Mouse (Mus musculus) skeletal muscle tissue, adult 2 months (tissue): ENCODE results near the gene Mcf2l.
A peak's percentile ranks its signal among the peaks of the same experiment; 100 is the strongest.

Source experiments
- DNase-seq: peaks from one replicate; pipeline ENCODE4 v3.0.0-alpha.2; 2012; ENCODE audit warnings: low read depth, low spot score

Gene Mcf2l

GRCm38 (mm10) chr8:12874194-12874791, 687 bp downstream of the Mcf2l start:
- no peak for DNase-seq

- no peak for DNase-seq
These were observed 1.4 kb downstream of the Mcf2l start for GRCm38 (mm10) chr8:12874971-12875370.

GRCm38 (mm10) chr8:12877126-12877525, 3.5 kb downstream of the Mcf2l start:
- no peak for DNase-seq

GRCm38 (mm10) chr8:12880163-12880562, 6.6 kb downstream of the Mcf2l start:
- no peak for DNase-seq

DNA sequence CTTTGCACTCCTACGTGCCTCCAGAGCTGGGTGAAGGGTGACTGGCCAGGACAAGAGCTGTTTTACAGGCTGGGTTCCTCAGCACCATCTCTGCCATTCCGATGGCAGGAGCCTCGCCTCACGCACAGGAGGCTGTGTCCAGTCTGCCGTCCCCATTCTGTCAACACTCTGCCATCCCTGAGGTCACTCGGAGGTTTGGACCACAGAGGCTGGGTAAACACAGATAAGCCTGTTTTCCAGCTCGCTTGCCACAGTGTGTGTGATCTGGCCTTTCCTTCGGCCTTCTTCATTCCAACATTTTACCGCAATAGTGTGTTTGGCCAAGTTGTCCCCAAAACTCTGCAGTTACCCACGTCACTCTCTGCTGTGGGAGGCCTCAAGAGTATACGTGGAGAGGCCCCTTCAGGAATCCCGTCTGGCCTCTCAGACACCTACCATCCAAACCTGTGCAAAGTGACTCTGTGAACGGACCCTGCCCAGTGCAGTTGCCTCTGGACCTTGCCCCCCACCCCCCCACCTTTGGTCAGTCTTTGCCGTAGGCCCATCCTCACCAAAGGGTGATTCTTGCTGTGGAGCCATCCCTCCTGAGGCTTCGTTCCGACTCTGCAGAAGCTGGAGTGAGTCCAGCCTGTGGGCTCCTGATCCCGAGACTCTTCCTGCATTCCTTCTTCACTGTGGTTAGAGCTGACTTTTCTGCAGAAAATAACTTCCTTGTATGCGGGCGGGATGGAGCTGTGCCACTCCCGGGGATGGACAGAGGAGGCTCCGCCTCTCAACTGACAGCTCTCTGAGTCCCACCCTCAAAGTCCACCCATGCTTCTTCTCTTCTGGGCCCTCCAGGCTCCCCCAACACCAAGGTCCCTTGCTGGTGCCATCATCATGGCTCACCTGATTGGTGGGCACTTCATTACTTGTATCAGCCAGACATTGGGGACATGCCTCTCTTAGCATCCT, 9.7 kb downstream of the Mcf2l start:
- no peak for DNase-seq

DNA sequence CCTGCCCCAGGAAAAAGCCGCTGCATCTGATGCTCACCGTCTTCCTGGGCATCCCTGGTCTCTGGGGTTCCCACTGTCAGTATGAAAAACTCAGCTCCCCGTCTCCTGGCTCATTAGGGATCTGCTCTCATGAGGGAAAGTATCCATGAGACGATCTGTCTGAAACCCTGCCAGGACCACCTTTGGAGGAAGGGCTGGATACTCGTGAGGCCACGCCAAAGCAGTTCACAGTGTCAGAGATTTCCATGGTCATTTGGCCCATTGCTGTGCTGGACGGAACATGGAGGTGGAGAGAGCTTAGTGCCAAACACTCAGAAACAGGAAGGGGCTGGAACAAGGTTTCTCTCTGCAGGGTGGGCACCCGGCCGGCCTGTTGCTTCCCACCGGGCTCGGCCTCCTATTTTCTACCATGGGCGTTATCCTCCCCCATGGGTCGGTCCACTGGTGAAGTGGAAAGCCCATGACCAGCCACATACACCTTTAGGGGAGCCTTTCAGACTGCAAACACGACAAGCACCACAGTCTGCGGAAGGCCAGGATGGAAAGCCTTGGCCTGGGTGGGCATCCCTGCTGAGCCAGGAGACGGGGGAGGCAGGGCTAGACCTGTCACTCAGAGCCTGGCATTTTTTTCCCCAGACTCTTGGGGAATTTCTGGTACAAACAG, 14.3 kb downstream of the Mcf2l start:
- no peak for DNase-seq

GRCm38 (mm10) chr8:12889046-12889598, 15.5 kb downstream of the Mcf2l start:
- no peak for DNase-seq

- DNase-seq = no peak
These were observed 19.4 kb downstream of the Mcf2l start for GRCm38 (mm10) chr8:12892882-12893446.

- no peak for DNase-seq
These were observed 20.4 kb downstream of the Mcf2l start for GRCm38 (mm10) chr8:12893797-12894578.

DNA sequence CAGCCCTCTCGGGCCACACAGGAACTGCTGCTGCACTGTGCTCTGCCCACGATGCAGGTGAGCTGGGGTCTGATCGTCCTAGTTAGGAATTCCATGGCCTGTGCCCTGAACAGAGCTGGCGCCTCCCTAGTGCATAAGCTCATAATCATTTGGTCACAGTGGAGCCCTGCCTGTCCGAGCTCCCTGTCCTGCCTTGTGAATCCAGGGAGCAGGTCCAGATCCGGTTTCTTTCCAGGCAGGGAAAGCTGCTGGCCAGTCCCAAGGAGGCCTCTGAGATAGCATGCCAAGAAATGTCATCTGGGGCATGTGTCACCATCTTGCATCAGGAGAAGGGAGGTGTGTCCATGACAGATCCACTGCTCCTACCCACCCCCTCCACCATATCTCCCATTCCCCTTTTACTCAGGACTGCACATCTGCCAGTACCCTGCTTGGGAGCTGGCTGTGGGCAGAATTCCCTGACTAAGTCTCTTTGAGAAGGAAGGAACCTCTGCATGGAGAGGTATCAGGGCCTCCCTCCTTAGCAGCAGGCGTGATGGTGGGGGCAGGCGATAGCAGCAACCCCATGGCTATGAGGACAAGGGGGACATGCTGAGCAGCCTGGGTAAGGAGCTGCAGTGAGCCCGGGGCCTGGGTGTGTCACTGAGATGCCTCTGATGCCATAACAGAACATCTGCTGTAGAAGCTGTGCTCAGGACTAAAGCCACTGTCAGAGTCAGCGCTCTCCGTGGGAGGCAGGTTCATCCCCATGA, 21.4 kb downstream of the Mcf2l start:
- DNase-seq = no peak

- no peak for DNase-seq
These were observed 22.0 kb downstream of the Mcf2l start for GRCm38 (mm10) chr8:12895535-12896150.

DNA sequence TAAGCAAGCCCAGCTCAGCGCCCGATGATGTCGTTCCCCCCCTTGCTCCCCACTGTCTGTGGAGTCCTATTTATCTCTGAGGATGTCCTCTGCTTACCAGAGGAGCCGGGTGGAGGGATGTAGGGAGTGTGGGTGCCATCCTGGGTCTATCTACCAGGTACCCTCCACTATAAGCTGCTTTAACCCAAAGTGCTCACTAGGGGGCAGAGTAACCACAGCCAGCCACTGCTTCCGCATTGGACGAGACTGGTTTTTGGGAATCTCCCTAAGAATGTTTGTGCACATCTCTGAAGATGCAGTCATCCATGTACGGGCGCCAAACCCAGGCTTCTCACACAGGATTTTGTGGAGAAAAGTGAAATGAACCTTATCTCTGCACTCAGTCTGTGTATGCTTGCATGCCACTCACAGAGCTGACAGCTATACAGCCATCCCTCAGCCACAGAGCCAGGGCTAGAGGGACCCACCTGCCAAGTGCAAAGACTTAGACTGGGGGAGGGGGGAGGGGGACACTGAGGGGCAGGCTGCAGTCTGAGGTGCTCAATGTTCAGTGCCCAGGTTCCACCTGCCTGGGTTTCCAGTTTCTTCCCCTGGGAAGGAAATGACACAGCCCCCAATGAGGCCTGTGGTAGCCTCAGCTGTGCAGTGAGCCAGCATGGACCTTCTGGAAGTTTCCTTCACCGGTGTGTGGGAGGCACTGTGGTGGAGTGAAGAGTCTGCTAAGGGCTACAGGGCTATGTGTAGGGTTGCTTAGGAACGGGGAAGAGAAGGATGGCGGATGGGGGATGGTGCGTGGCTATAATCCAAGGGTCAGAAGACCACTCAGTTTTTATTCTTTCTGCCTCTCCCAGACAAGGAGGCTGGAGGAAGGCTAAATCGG, 23.1 kb downstream of the Mcf2l start:
- peak; percentile 25 for DNase-seq

- no peak for DNase-seq
These were observed 24.2 kb downstream of the Mcf2l start for GRCm38 (mm10) chr8:12897815-12898214.

- no peak for DNase-seq
These were observed 30.3 kb downstream of the Mcf2l start for GRCm38 (mm10) chr8:12903790-12904415.

- no peak for DNase-seq
These were observed 31.5 kb downstream of the Mcf2l start for GRCm38 (mm10) chr8:12905122-12905521.

GRCm38 (mm10) chr8:12905599-12906321, 32.2 kb downstream of the Mcf2l start:
- DNase-seq = peak; percentile 52

GRCm38 (mm10) chr8:12906597-12906996, 33.0 kb downstream of the Mcf2l start:
- no peak for DNase-seq

- DNase-seq = no peak
These were observed 34.1 kb downstream of the Mcf2l start for GRCm38 (mm10) chr8:12907730-12908129.
